Mouse (Mus musculus) urinary bladder, adult 18-20 months (tissue): ENCODE data around the gene Irx4.

Source experiments
- DNase-seq, 2 experiments: peaks; one replicate each; pipeline ENCODE4 v3.0.0; 2022; ENCODE audit warnings: low spot score in 2 of 2, mixed read lengths in 2 of 2

Irx4 gene

GRCm38 (mm10) chr13:73260354-73261035 lies at the start of gene Irx4:
Gene Irx4, plus strand, starts transcription at chr13:73260479.
- no peak for DNase-seq

- DNase-seq, result no peak
These were observed 46.0 kb upstream of the Irx4 start for GRCm38 (mm10) chr13:73214301-73214700.

GRCm38 (mm10) chr13:73236461-73236860 lies 23.8 kb upstream of the Irx4 start:
- DNase-seq, result no peak

- no peak for DNase-seq
These were observed 21.0 kb upstream of the Irx4 start for GRCm38 (mm10) chr13:73239191-73239746.

GRCm38 (mm10) chr13:73242556-73242955 lies 17.7 kb upstream of the Irx4 start:
- no peak for DNase-seq

- DNase-seq, result no peak
These were observed 13.3 kb upstream of the Irx4 start for GRCm38 (mm10) chr13:73246961-73247360.

GRCm38 (mm10) chr13:73251222-73251621 lies 9.1 kb upstream of the Irx4 start:
- no peak for DNase-seq

- no peak for DNase-seq
These were observed 8.3 kb upstream of the Irx4 start for GRCm38 (mm10) chr13:73252022-73252421.

GRCm38 (mm10) chr13:73258415-73258814 lies 1.9 kb upstream of the Irx4 start:
- no peak for DNase-seq

GRCm38 (mm10) chr13:73259577-73260353 lies 514 bp upstream of the Irx4 start:
- no peak for DNase-seq

- no peak for DNase-seq
These were observed 904 bp downstream of the Irx4 start for GRCm38 (mm10) chr13:73261036-73261730.

GRCm38 (mm10) chr13:73261881-73262280 lies 1.6 kb downstream of the Irx4 start:
- no peak for DNase-seq

GRCm38 (mm10) chr13:73262336-73263127 lies 2.3 kb downstream of the Irx4 start:
- no peak for DNase-seq

GRCm38 (mm10) chr13:73263128-73263971 lies 3.1 kb downstream of the Irx4 start:
- no peak for DNase-seq

GRCm38 (mm10) chr13:73264166-73264735 lies 4.0 kb downstream of the Irx4 start:
- DNase-seq, result no peak

GRCm38 (mm10) chr13:73264831-73265230 lies 4.6 kb downstream of the Irx4 start:
- DNase-seq, result no peak

- DNase-seq, result no peak
These were observed 5.2 kb downstream of the Irx4 start for GRCm38 (mm10) chr13:73265442-73265841.

GRCm38 (mm10) chr13:73267551-73267950 lies 7.3 kb downstream of the Irx4 start:
- no peak for DNase-seq

GRCm38 (mm10) chr13:73268702-73269101 lies 8.4 kb downstream of the Irx4 start:
- no peak for DNase-seq

- no peak for DNase-seq
These were observed 9.0 kb downstream of the Irx4 start for GRCm38 (mm10) chr13:73269251-73269650.
